Mouse (Mus musculus): ENCODE data around the gene Pcyt1b.

Pcyt1b gene

GRCm38 (mm10) chrX:93654218-93655002, at the start of gene Pcyt1b:
Pcyt1b (plus strand) TSS chrX:93654863.
- DNase-seq (ENCODE audit: low spot score in 2 of 2), result no peak

DNA sequence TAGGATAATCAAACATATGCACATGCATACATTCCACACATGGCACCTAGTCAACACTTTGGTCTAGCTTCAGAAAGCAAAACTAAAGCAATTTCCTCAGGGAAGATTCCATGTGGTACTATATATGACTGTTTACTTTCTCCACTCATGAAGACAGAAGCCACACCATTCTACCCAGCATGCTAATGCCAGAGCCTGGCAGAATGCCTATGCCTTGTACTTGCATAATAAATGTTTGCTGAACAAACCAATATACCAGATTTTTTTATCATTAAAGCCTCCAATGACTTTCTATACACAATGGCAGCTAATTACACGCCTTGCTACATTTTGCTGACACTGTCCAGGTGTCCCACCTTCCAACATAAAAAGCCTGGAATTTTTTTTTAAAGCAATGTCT, 24.4 kb upstream of the Pcyt1b start:
- no peak for DNase-seq (ENCODE audit: low spot score in 2 of 2)

DNA sequence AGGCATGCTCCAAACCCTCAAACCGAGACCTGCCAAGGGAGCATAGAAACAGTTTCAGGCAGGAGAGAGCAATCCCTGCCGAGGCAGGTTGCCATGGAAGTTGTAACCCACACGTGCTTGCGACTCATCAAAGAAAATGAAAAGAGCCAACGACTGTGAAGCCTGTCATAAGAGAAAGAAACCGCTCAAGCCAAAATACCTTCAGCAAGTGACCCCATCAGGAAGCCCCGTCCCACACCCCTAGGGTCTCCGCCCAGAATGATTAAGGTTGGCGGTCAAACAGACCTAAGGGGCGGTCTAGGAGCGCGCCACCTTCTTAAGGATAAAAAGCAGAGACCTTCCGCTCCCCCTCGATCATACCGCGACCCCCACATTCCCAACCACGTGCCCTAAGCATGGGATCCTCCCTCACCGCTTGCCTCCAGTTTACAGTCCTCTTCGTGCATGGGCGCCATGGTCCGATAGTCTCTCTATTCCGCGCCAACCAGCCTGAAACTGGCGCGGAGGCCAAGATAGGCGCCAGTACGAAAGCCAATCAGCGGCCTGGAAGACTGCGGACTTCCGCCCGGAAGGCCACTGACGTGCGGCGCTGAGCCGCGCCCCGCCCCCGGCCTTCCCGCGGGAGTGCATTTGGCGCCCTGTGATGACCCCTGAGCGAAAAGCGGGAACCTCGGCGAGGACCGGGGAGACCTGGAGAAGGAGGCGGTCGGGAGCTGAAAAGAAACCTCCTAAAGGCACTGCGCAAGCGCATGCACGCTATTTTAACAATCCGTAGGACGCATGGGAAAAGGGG, 22.8 kb upstream of the Pcyt1b start, which contains the start of gene Pola1:
Gene Pola1, minus strand, starts transcription at position 499 of the 793 bp plus-strand sequence.
- peak; percentile 64 to 83 for DNase-seq (ENCODE audit: low spot score in 2 of 2)

DNA sequence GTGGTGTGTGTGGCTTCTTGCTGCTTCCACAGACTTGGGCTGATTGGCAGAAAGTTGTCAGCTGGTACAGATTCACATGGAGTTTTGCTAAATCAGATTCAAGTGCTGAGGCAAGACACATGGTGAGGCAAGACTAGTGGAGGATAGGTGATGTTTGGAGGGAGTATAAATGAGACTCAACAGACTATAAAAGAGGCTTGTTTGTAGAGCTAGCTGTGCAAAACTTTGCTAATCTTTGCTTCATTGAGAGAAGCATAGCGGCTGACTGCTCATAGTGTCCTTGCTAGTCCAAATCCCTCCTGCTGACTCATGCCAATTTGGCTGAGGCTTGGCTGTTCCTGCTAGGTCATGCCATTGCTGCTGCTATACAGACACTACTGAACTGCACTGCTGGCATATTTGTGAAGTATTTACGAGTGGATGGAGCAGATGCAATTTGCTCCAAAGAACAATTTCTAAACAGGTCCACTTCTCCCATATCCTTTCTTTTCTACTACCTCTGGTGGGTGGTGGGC, 19.7 kb upstream of the Pcyt1b start:
- DNase-seq (ENCODE audit: low spot score in 2 of 2), result no peak

DNA sequence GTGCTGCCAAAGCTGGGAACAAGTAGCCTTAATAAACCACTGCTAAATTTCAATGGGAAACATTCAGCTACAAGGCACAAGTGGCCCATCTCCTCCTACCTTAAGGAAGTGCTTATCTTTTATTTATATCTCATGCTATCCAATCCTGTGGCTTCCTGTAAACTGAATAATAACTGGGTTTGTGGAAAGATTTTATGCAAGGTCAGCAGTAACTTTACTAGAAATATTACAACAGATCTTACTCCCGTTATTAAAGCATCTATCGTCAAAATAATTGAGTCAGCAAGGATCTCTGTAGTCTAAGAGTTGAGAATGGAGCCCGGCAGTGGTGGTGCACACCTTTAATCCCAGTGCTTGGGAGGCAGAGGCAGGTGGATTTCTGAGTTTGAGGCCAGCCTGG, 11.1 kb upstream of the Pcyt1b start:
- DNase-seq (ENCODE audit: low spot score in 2 of 2), result no peak

DNA sequence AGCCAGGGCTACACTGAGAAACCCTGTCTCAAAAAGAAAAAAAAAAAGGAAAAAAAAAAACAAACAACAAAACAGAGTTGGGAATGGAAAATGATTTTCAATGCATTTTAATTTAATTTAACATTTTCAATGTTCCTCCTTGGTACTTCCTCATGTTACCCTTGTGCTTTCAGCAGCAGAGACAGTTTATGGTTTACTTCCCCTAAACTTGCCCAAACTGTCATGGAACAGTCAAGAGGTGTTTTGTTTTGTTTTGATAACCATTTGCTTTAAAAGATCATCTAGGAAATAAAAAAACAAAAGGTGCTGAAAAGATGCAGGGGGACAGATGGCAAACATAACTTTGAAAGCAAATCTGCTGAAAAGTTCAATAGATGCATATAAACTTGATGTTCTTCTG, 10.6 kb upstream of the Pcyt1b start:
- DNase-seq (ENCODE audit: low spot score in 2 of 2), result no peak

DNA sequence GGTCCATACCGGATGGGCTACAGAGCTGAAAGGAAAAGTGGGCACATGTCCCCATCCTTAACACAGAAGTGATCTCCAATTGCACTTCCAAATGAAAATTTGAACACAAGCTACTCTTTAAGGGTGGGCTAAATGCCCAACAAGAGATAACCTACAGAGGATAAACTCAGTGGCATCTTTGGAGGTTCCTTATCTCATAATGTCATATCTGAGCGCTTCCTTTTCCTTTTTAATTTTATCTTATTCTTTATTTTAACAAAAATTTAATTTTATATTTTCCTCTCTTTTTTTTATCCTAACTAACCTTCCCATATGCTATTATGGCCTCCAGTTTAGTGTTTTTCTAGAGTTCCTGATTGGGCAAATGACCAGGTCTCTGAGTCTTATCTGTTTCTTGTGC, 3.9 kb upstream of the Pcyt1b start:
- DNase-seq (ENCODE audit: low spot score in 2 of 2), result no peak

- no peak for DNase-seq (ENCODE audit: low spot score in 2 of 2)
Measured at GRCm38 (mm10) chrX:93655153-93655552, 490 bp downstream of the Pcyt1b start.

GRCm38 (mm10) chrX:93663919-93664586, 9.4 kb downstream of the Pcyt1b start:
- DNase-seq (ENCODE audit: low spot score in 2 of 2), result no peak

- DNase-seq (ENCODE audit: low spot score in 2 of 2), result no peak
Measured at GRCm38 (mm10) chrX:93664787-93665186, 10.1 kb downstream of the Pcyt1b start.

GRCm38 (mm10) chrX:93674432-93674831, 19.8 kb downstream of the Pcyt1b start:
- DNase-seq (ENCODE audit: low spot score in 2 of 2), result peak in 1 of 2 experiments; percentile 23

DNA sequence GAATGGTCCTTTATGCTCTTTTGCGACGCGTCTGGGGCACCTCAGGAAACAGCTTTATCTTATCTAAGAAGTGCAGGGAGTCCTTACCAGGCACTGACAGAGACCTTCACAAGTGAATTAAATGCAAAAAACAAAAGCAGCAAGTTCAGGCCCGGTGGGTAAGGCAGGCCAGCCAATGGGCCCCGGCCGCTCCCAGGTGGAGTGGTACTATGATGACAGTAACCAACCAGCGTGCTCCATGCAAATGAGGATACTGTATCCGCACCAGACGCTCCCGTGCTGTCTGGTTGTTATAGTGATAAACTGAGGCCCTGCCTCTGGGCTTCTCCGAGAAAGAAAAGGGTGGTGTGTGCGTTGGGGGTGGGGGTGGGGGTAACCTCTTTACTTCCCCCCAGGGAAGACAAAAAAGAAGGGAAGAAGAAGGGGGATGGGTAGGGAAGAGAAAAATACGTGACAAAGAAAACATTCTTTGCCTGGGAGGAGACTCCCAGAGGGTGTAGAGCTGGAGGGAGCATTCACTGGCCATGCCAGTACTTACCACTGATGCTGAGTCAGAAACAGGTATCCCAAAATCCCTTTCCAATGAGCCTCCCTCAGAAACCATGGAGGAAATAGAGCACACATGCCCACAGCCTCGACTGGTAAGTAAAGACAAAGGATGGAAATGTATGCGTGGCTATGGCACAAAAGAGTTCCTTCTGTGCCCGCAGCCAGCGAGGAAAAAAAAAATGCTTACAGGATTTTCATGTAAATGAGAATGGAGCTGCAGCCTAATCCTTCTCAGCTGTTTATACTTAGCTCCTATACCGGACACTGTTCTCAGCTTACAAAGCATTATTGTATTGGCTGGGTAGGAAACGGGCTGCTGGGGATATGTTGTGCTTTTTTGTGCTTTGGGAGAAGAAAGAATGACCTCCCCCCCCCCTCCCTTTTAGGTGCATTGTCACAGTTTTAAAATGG, 20.5 kb downstream of the Pcyt1b start:
- peak; percentile 46 to 79 for DNase-seq (ENCODE audit: low spot score in 2 of 2)

- DNase-seq (ENCODE audit: low spot score in 2 of 2), result no peak
Measured at GRCm38 (mm10) chrX:93676228-93676627, 21.6 kb downstream of the Pcyt1b start.

GRCm38 (mm10) chrX:93689287-93689686, 34.6 kb downstream of the Pcyt1b start:
- DNase-seq (ENCODE audit: low spot score in 2 of 2), result no peak

DNA sequence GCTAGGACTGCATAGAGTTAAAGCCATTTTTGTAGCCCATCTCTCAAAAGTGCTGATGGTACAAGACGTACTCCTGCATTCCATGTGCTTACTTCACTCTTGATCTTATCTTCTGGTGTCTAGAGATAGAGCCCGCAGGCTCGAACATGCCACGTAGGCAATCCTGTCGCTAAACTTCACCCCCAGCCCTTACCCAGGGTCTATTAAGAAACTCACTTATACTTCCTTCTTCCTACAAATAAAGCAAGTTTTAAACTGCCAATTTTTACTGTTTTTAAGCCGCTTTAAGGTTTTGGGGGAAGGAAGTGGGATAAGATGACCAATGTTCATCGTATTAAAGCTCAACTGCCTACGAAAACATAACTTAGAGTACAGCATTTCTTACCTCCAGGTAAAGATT, 36.0 kb downstream of the Pcyt1b start:
- DNase-seq (ENCODE audit: low spot score in 2 of 2), result no peak

- DNase-seq (ENCODE audit: low spot score in 2 of 2), result no peak
Measured at GRCm38 (mm10) chrX:93697596-93697995, 42.9 kb downstream of the Pcyt1b start.

- DNase-seq (ENCODE audit: low spot score in 2 of 2), result peak; percentile 50 to 84
Measured at GRCm38 (mm10) chrX:93700528-93701225, 46.0 kb downstream of the Pcyt1b start.

GRCm38 (mm10) chrX:93712566-93712965, 57.9 kb downstream of the Pcyt1b start:
- DNase-seq (ENCODE audit: low spot score in 2 of 2), result no peak

GRCm38 (mm10) chrX:93729529-93729928, 74.9 kb downstream of the Pcyt1b start:
- no peak for DNase-seq (ENCODE audit: low spot score in 2 of 2)

GRCm38 (mm10) chrX:93730854-93731253, 76.2 kb downstream of the Pcyt1b start:
- no peak for DNase-seq (ENCODE audit: low spot score in 2 of 2)
